ENCODE assay signal across 24 mouse cellular contexts in genomic region chr10:50690324-50690723, GRCm38 (mm10).
DNase-seq lines count a peak whose midpoint lies in the region; ATAC-seq and TF ChIP-seq lines count a peak whose summit lies in the region.
"Had no signal": no experiment of that assay in that cellular context is flagged by ENCODE, and none has a peak within 500 bp of the region (broad histone marks: within the 10 kb centered on the region; RNA-seq: fewer than 3 reads in every experiment).

No protein-coding gene starts in this region.

- no peak overlapping the region for H3K4me3 ChIP-seq in liver, adult 2 months (ENCODE audit: insufficient read depth, low read depth, low read length)
- H3K4me3 ChIP-seq in liver, embryonic 11.5 days (ENCODE audit: low read depth, low read length), result no peak overlapping the region
- H3K4me3 ChIP-seq: embryonic facial prominence, embryonic 13.5 days; embryonic facial prominence, embryonic 15.5 days; erythroblast, embryonic 14.5 days; forebrain, embryonic 10.5 days; forebrain, embryonic 12.5 days had no signal

- H3K27me3 ChIP-seq in liver, adult 2 months (ENCODE audit: control insufficient read depth, insufficient read depth, low read length), result no peaks in the 10 kb centered on the region
- H3K27me3 ChIP-seq in liver, embryonic 11.5 days (replicated peaks; ENCODE audit: control insufficient read depth, insufficient read depth, low read length), result no peaks in the 10 kb centered on the region
- H3K27me3 ChIP-seq: CH12.LX; embryonic facial prominence, embryonic 13.5 days; embryonic facial prominence, embryonic 15.5 days; forebrain, embryonic 12.5 days had no signal

- H3K4me1 ChIP-seq in liver, adult 2 months (ENCODE audit: control insufficient read depth, insufficient read depth, low read length), result no peaks in the 10 kb centered on the region
- H3K4me1 ChIP-seq in liver, embryonic 11.5 days (replicated peaks; ENCODE audit: control insufficient read depth, insufficient read depth, low read length), result no peaks in the 10 kb centered on the region
- H3K4me1 ChIP-seq: embryonic facial prominence, embryonic 13.5 days; embryonic facial prominence, embryonic 15.5 days; forebrain, embryonic 10.5 days; forebrain, embryonic 12.5 days had no signal

- peaks cover 5% of the 10 kb centered on the region; the same call in 1 of the 2 replicates for H3K36me3 ChIP-seq in liver, adult 2 months (ENCODE audit: control insufficient read depth, insufficient read depth, low read length)
- no peaks in the 10 kb centered on the region for H3K36me3 ChIP-seq in liver, embryonic 11.5 days (ENCODE audit: control insufficient read depth, insufficient read depth, low read length)
- H3K36me3 ChIP-seq: embryonic facial prominence, embryonic 15.5 days; forebrain, embryonic 10.5 days; forebrain, embryonic 12.5 days; G1E had no signal

- no peak overlapping the region for H3K27ac ChIP-seq in liver, adult 2 months (replicated peaks; ENCODE audit: insufficient read depth, low read depth, low read length)
- no peak overlapping the region for H3K27ac ChIP-seq in liver, embryonic 11.5 days (ENCODE audit: low read depth, low read length)
- H3K27ac ChIP-seq: embryonic facial prominence, embryonic 13.5 days; embryonic facial prominence, embryonic 15.5 days; forebrain, embryonic 10.5 days; forebrain, embryonic 12.5 days had no signal

- no peak for ATAC-seq in liver, embryonic 11.5 days (replicated peaks; ENCODE audit: low FRiP score)
- peak; percentile 47 for ATAC-seq in megakaryocyte, adult 5-6 weeks (ENCODE audit: poor library complexity, severe bottlenecking)
- ATAC-seq: CD4-positive, CD25-positive, alpha-beta regulatory T cell, adult 4 months; forebrain, embryonic 14.5 days; forebrain, embryonic 16.5 days had no signal

- no peak overlapping the region for H3K4me2 ChIP-seq in liver, embryonic 11.5 days
- H3K4me2 ChIP-seq: embryonic facial prominence, embryonic 13.5 days; embryonic facial prominence, embryonic 15.5 days; forebrain, embryonic 12.5 days had no signal

- no peaks in the 10 kb centered on the region for H3K79me2 ChIP-seq in liver, adult 2 months (ENCODE audit: control insufficient read depth, insufficient read depth, low read length)

- no peak for TF ChIP-seq CTCF in liver, adult 2 months (IDR thresholded peaks at IDR 0.05; ENCODE audit: low read depth, low read length)

- H3K9me3 ChIP-seq in liver, embryonic 11.5 days (ENCODE audit: control insufficient read depth, low read length), result no peaks in the 10 kb centered on the region
- H3K9me3 ChIP-seq: embryonic facial prominence, embryonic 13.5 days; embryonic facial prominence, embryonic 15.5 days; forebrain, embryonic 10.5 days; forebrain, embryonic 12.5 days; G1E had no signal

- peak; percentile 12 for DNase-seq in liver, adult 2 months (ENCODE audit: extremely low read depth, low read depth, low spot score)
- DNase-seq in liver, embryonic 11.5 days (ENCODE audit: low spot score), result no peak
- no peak for DNase-seq in embryo, embryonic 11 days
- DNase-seq in thymus, postnatal 10 days (ENCODE audit: low spot score in 2 of 2), result no peak
- DNase-seq: adrenal gland, adult 2 months; adrenal gland, postnatal 14 days; adrenal gland, postnatal 36 days; B cell, adult 2 months; cerebellum, adult 11-12 months; cerebellum, adult 2 months; cerebellum, adult 9-10 months; cerebellum, postnatal 10 days; cerebellum, postnatal 25 days had no signal

- no peak for TF ChIP-seq POLR2A in liver, adult 2 months (IDR thresholded peaks at IDR 0.05; ENCODE audit: extremely low read depth, insufficient read depth, low read length)

- no peak overlapping the region for H3K9ac ChIP-seq in liver, adult 2 months (ENCODE audit: low read depth, low read length)
- H3K9ac ChIP-seq in liver, embryonic 11.5 days (ENCODE audit: low read depth, low read length), result no peak overlapping the region
- H3K9ac ChIP-seq: embryonic facial prominence, embryonic 13.5 days; embryonic facial prominence, embryonic 15.5 days; forebrain, embryonic 12.5 days had no signal
